Mouse (Mus musculus) G1E (cell line): ENCODE data around the gene Fibp.

Source experiments
- CTCF ChIP-seq: IDR thresholded peaks from 2 replicates; pipeline ENCODE4 v1.5.1; 2012; ENCODE audit warnings: low read depth, low read length, inconsistent platforms, mixed read lengths
- GATA1 ChIP-seq: IDR thresholded peaks from 2 replicates; pipeline ENCODE4 v1.6.1; 2012; ENCODE audit warnings: borderline replicate concordance, low read length, inconsistent platforms, mixed read lengths
- POLR2AphosphoS5 ChIP-seq: IDR thresholded peaks from 2 replicates; pipeline ENCODE4 v1.6.1; 2012; ENCODE audit warnings: low read depth, low read length, inconsistent platforms; ENCODE audit not compliant: insufficient replicate concordance
- TAL1 ChIP-seq: conservative IDR thresholded peaks from 2 replicates; pipeline ENCODE4 v1.6.1; 2012; ENCODE audit warnings: low read depth, low read length, inconsistent platforms, mixed read lengths

GRCm38 (mm10) chr19:5495353-5496051, 35.1 kb downstream of the Fibp start:
- TF ChIP-seq CTCF = no peak
- no peak for TF ChIP-seq GATA1
- no peak for TF ChIP-seq TAL1
- TF ChIP-seq POLR2AphosphoS5 = no peak
